Mouse (Mus musculus): ENCODE results near the gene Tbc1d10a.

- TF ChIP-seq POLR2A (IDR thresholded peaks at IDR 0.05; ENCODE audit: control insufficient read depth, extremely low read depth, insufficient read depth, low read length, poor library complexity) (no peak), CTCF (IDR thresholded peaks at IDR 0.05; ENCODE audit: borderline replicate concordance, control insufficient read depth, extremely low read depth, insufficient read depth, low read length, poor library complexity) (no peak)
These were observed 18.6 kb downstream of the Tbc1d10a start for GRCm38 (mm10) chr11:4205097-4205655.

All from thymus, adult 2 months (tissue).